Mouse (Mus musculus): ENCODE data around the gene Wdpcp.

- TF ChIP-seq CTCF (IDR thresholded peaks at IDR 0.05; ENCODE audit: control insufficient read depth, insufficient read depth, insufficient read length) (no peak), MAX (IDR thresholded peaks at IDR 0.05) (no peak), USF1 (IDR thresholded peaks at IDR 0.05; ENCODE audit: low read depth) (no peak), MYOG (IDR thresholded peaks at IDR 0.05; ENCODE audit: control insufficient read depth, extremely low read depth, insufficient read length) (no peak), CEBPB (IDR thresholded peaks at IDR 0.05; ENCODE audit: low read depth) (no peak)
Measured at GRCm38 (mm10) chr11:21567733-21568132, 4.3 kb upstream of the Wdpcp start.
